Mouse (Mus musculus): ENCODE data around the gene Kif3a. TPM values are rescaled to one million over a fixed set of nuclear protein-coding genes. Genes with fewer than 3 reads are reported as not detected.

Gene Kif3a
- polyA plus RNA-seq (2012; ENCODE audit: insufficient read depth, insufficient read length, low replicate concordance, missing spikeins): not detected in 2 replicates

DNA sequence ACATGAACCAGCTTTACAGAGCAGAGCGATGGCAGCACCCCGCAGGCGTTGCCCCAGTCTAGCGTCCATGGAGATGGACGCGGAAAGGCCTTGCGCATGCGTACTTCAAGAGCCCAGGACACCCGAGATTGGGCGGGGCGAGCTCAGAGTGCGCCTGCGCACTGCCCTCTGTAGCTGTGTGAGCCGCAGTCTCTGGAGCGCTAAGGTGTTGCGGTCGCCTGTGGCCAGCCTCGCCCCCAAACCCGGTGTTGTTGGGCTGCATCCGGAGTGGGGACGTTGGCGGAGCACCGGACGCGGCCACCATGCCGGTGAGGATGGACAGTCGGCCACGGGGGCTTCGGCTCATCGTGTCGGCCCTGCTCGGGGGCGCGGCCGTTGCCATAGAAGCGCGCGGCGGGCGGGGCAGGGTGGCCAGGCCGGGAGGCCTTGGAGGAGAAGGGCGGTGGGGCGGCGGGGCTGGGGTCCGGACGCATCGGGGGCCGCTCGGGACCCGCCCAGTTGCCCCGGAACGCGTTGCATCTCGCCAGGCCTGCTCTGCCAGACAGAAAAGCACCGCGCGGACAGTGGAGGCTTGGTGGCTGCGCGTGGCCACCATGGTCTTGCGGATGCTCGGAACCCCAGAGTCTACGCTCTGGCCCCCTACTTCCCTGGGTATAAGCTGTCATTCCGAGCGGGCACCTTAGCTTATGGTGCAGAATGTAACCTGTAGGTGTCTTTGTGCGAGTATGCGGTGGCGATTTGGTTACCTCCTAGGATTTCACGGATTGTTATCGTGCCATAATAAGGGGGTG is at the start of gene Kif3a:
Kif3a (plus strand) TSS at position 156 of the 791 bp plus-strand sequence.
- Histone ChIP-seq H3K4me3 (ENCODE audit: insufficient read depth, low read depth, low read length) (peak within 1 kb of the TSS; percentile 60), H3K4me1 (ENCODE audit: control insufficient read depth, insufficient read depth, low read length) (peaks cover 2% of the 10 kb centered on the region; the same call in 1 of the 2 replicates), H3K27ac (ENCODE audit: insufficient read depth, low read depth, low read length) (no peak within 1 kb of the TSS)
- WGBS: under 1% methylated on average over 68 of the region's 69 CpGs
- TF ChIP-seq CTCF (IDR thresholded peaks at IDR 0.05; ENCODE audit: insufficient read depth, low read depth, low read length) (no peak), POLR2A (IDR thresholded peaks at IDR 0.05; ENCODE audit: insufficient read depth, low read depth, low read length) (peak; percentile 62; the same call in 1 of the 2 replicates)

- no peak overlapping the region for H3K4me3 ChIP-seq (ENCODE audit: insufficient read depth, low read depth, low read length)
These were observed 48.4 kb upstream of the Kif3a start for GRCm38 (mm10) chr11:53518759-53519158.

GRCm38 (mm10) chr11:53519207-53520121 is 47.7 kb upstream of the Kif3a start, which contains the start of gene Sept8:
Sept8 (plus strand) TSS chr11:53519257.
- 6% methylated on average over 79 of the region's 79 CpGs for WGBS
- peaks cover 28% of the 10 kb centered on the region for H3K4me1 ChIP-seq (ENCODE audit: control insufficient read depth, insufficient read depth, low read length)

More at GRCm38 (mm10) chr11:53518759-53519158, 48.4 kb upstream of the Kif3a start:
- H3K27ac ChIP-seq (ENCODE audit: insufficient read depth, low read depth, low read length): no peak overlapping the region
- TF ChIP-seq POLR2A (IDR thresholded peaks at IDR 0.05; ENCODE audit: insufficient read depth, low read depth, low read length): no peak
- TF ChIP-seq CTCF (IDR thresholded peaks at IDR 0.05; ENCODE audit: insufficient read depth, low read depth, low read length): no peak
- peaks cover 22% of the 10 kb centered on the region for H3K4me1 ChIP-seq (ENCODE audit: control insufficient read depth, insufficient read depth, low read length)
- 79% methylated on average over 5 of the region's 5 CpGs for WGBS

GRCm38 (mm10) chr11:53520122-53520978 is 46.8 kb upstream of the Kif3a start:
- H3K4me1 ChIP-seq (ENCODE audit: control insufficient read depth, insufficient read depth, low read length): peaks cover 37% of the 10 kb centered on the region
- H3K4me3 ChIP-seq (ENCODE audit: insufficient read depth, low read depth, low read length): peak overlapping the region; percentile 64
- TF ChIP-seq POLR2A (IDR thresholded peaks at IDR 0.05; ENCODE audit: insufficient read depth, low read depth, low read length) (no peak), CTCF (IDR thresholded peaks at IDR 0.05; ENCODE audit: insufficient read depth, low read depth, low read length) (no peak)
- under 1% methylated on average over 24 of the region's 24 CpGs for WGBS
- H3K27ac ChIP-seq (ENCODE audit: insufficient read depth, low read depth, low read length): peak overlapping the region; percentile 82

More at GRCm38 (mm10) chr11:53519207-53520121, 47.7 kb upstream of the Kif3a start, which contains the start of gene Sept8:
- peak within 1 kb of the TSS; percentile 64 for H3K4me3 ChIP-seq (ENCODE audit: insufficient read depth, low read depth, low read length)
- TF ChIP-seq POLR2A (IDR thresholded peaks at IDR 0.05; ENCODE audit: insufficient read depth, low read depth, low read length) (peak; percentile 55), CTCF (IDR thresholded peaks at IDR 0.05; ENCODE audit: insufficient read depth, low read depth, low read length) (no peak)
- peak within 1 kb of the TSS; percentile 82 for H3K27ac ChIP-seq (ENCODE audit: insufficient read depth, low read depth, low read length)

DNA sequence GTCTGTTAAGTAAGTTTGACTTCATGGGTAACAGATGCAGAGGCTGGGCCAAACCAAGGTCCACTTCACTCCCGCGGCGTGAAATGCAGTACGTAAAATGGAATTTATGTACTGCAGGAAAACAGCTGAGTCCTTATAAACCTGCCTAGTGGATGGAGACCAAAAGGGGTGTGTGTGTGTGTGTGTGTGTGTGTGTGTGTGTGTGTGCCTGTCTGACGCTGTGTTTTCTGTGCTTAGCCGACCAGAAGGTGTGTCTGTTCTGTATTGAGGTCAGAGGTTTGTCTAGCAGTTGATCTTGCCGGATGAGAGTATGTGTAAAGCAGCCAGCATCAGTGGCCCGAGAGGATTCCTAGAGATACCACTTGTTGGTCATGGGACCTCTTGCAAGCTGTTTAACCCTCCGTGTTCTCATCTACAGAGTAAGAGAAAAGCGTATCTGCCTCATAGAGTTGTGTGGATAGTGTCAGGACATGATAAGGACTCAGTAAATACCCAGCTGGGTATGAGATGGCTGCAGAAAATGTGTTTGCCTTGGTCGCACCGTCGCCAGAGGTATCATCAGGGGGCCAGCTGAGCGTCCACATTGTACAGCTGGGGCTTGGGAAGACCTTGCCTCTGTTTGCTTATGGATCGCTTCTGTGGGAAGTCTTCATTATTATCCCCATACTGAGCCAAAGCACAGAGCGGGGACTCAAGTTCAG is 45.9 kb upstream of the Kif3a start:
- Histone ChIP-seq H3K4me1 (ENCODE audit: control insufficient read depth, insufficient read depth, low read length) (peaks cover 46% of the 10 kb centered on the region), H3K4me3 (ENCODE audit: insufficient read depth, low read depth, low read length) (peak overlapping the region; percentile 64), H3K27ac (ENCODE audit: insufficient read depth, low read depth, low read length) (peak overlapping the region; percentile 82; the same call in 1 of the 2 replicates)
- WGBS: 20% methylated on average over 16 of the region's 16 CpGs
- TF ChIP-seq CTCF (IDR thresholded peaks at IDR 0.05; ENCODE audit: insufficient read depth, low read depth, low read length): no peak
- no peak for TF ChIP-seq POLR2A (IDR thresholded peaks at IDR 0.05; ENCODE audit: insufficient read depth, low read depth, low read length)

GRCm38 (mm10) chr11:53521821-53522131 is 45.4 kb upstream of the Kif3a start:
- H3K4me3 ChIP-seq (ENCODE audit: insufficient read depth, low read depth, low read length): peak overlapping the region; percentile 64
- TF ChIP-seq POLR2A (IDR thresholded peaks at IDR 0.05; ENCODE audit: insufficient read depth, low read depth, low read length) (no peak), CTCF (IDR thresholded peaks at IDR 0.05; ENCODE audit: insufficient read depth, low read depth, low read length) (no peak)
- H3K4me1 ChIP-seq (ENCODE audit: control insufficient read depth, insufficient read depth, low read length): peaks cover 46% of the 10 kb centered on the region
- peak overlapping the region; percentile 45; the same call in 1 of the 2 replicates for H3K27ac ChIP-seq (ENCODE audit: insufficient read depth, low read depth, low read length)
- 40% methylated on average over 7 of the region's 7 CpGs for WGBS

DNA sequence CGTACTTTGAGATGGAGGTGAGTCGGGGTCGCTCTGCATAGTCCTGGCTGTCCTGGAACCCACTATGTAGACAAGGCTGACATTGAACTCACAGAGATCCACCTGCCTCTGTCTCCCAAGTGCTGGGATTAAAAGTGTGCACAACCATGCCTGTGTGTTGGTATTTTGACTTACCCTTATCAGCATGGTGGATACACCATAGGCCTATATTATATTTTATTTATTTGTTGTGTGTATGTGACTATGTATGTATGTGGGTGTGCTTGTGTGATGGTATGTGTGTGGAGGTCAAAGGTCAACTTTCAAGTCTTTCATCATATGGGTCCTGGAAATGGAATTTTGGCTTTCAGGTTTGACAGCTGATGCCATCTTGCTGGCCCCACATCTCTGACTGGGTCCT is 44.8 kb upstream of the Kif3a start:
- WGBS: 87% methylated on average over 3 of the region's 3 CpGs
- peaks cover 46% of the 10 kb centered on the region for H3K4me1 ChIP-seq (ENCODE audit: control insufficient read depth, insufficient read depth, low read length)
- no peak overlapping the region for H3K4me3 ChIP-seq (ENCODE audit: insufficient read depth, low read depth, low read length)
- peak overlapping the region; percentile 94 for H3K27ac ChIP-seq (ENCODE audit: insufficient read depth, low read depth, low read length)
- TF ChIP-seq CTCF (IDR thresholded peaks at IDR 0.05; ENCODE audit: insufficient read depth, low read depth, low read length) (no peak), POLR2A (IDR thresholded peaks at IDR 0.05; ENCODE audit: insufficient read depth, low read depth, low read length) (no peak)
